Mouse (Mus musculus): ENCODE measurements around the gene Klhl8. TPM values are rescaled to one million over a fixed set of nuclear protein-coding genes. Genes with fewer than 3 reads are reported as not detected.

Klhl8 gene
- total RNA-seq, 1 experiment, result 12.0 TPM

DNA sequence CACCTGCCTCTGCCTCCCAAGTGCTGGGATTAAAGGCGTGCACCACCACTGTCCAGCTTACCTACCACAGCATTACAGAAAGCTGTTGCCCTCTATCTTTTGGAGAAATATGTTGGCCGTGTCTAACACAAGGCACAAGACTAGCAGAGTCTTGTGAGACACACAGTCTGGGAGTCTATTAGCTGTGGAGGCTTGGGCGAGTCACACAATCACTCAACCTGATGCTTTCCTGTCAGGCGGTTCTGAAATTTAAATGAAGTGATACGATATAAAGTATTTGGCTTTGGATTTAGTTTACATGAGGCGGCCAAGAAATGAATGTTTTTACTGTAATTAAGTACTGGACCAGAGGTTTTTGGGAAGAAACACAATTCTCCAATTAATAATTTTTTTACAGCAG lies 4.9 kb downstream of the Klhl8 start:
- Histone ChIP-seq H3K36me3 (ENCODE audit: control insufficient read depth, insufficient read depth, low read length, poor library complexity, severe bottlenecking) (no peaks in the 10 kb centered on the region), H3K4me3 (ENCODE audit: insufficient read depth in 1 of 2, low read depth in 1 of 2, low read length in 2 of 2, poor library complexity in 1 of 2, severe bottlenecking in 1 of 2) (no peak overlapping the region), H3K4me1 (ENCODE audit: control insufficient read depth in 2 of 2, insufficient read depth in 2 of 2, low read length in 2 of 2, poor library complexity in 1 of 2) (peaks cover 0 to 12% of the 10 kb centered on the region in 2 experiments; a peak in 1 of 4 replicates), H3K9me3 (ENCODE audit: control insufficient read depth, insufficient read depth, low read depth, low read length) (no peaks in the 10 kb centered on the region), H3K27ac (ENCODE audit: insufficient read depth, low read depth, low read length, poor library complexity, severe bottlenecking) (no peak overlapping the region), H3K9ac (ENCODE audit: insufficient read depth, low read depth, low read length, poor library complexity, severe bottlenecking) (no peak overlapping the region)
- DNase-seq (ENCODE audit: low read depth, low spot score), result no peak
- in situ Hi-C loops (cut with MboI; ENCODE audit: low sequenced_read_pairs in 2 of 2, unreplicated experiment in 2 of 2), result no loop called here
- TF ChIP-seq ZC3H11A (IDR thresholded peaks at IDR 0.05; ENCODE audit: borderline replicate concordance, low read depth, low read length), result no peak
- no peak for TF ChIP-seq MAFK (IDR thresholded peaks at IDR 0.05; ENCODE audit: insufficient read depth, low read depth, low read length)
- no peak for TF ChIP-seq CHD2 (IDR thresholded peaks at IDR 0.05; ENCODE audit: low read depth, low read length)
- no peak for TF ChIP-seq ZNF384 (IDR thresholded peaks at IDR 0.05; ENCODE audit: low read depth, low read length)
- no peak for TF ChIP-seq HCFC1 (IDR thresholded peaks at IDR 0.05; ENCODE audit: borderline replicate concordance, insufficient read depth, low read length)

DNA sequence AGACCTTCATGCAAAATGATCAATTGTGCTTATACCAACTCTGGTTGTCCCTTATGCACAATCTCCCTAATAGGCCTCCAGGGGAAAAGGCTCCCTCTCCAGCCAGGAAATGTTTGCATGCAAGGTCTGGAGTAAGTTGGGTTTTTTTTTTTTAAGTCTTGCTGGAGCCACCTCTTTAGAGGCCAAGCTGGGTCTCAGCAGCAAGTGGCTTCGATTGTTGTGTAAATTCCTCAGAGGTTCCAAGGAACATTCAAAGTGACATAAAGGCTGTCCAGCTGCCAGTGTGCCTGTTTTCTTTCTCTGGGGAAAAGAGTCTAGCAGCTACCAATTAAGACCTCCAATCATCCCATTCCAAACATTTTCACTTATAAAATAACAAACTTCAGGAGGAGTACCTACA lies 12.7 kb downstream of the Klhl8 start:
- Histone ChIP-seq H3K9me3 (ENCODE audit: control insufficient read depth, insufficient read depth, low read depth, low read length) (no peaks in the 10 kb centered on the region), H3K4me1 (ENCODE audit: control insufficient read depth in 2 of 2, insufficient read depth in 2 of 2, low read length in 2 of 2, poor library complexity in 1 of 2) (0 out of 4 replicates have a peak, but pooled peaks cover 0 to 12% of the 10 kb centered on the region in 2 experiments), H3K27ac (ENCODE audit: insufficient read depth, low read depth, low read length, poor library complexity, severe bottlenecking) (no peak overlapping the region), H3K9ac (ENCODE audit: insufficient read depth, low read depth, low read length, poor library complexity, severe bottlenecking) (no peak overlapping the region), H3K4me3 (ENCODE audit: insufficient read depth in 1 of 2, low read depth in 1 of 2, low read length in 2 of 2, poor library complexity in 1 of 2, severe bottlenecking in 1 of 2) (no peak overlapping the region), H3K36me3 (ENCODE audit: control insufficient read depth, insufficient read depth, low read length, poor library complexity, severe bottlenecking) (no peaks in the 10 kb centered on the region; the same call in 1 of the 2 replicates)
- in situ Hi-C loops (cut with MboI; ENCODE audit: low sequenced_read_pairs in 2 of 2, unreplicated experiment in 2 of 2), result no loop called here
- DNase-seq (ENCODE audit: low read depth, low spot score), result no peak
- no peak for TF ChIP-seq CHD2 (IDR thresholded peaks at IDR 0.05; ENCODE audit: low read depth, low read length)
- TF ChIP-seq ZNF384 (IDR thresholded peaks at IDR 0.05; ENCODE audit: low read depth, low read length), result peak; percentile 85; the same call in 1 of the 2 replicates
- no peak for TF ChIP-seq ZC3H11A (IDR thresholded peaks at IDR 0.05; ENCODE audit: borderline replicate concordance, low read depth, low read length)
- TF ChIP-seq HCFC1 (IDR thresholded peaks at IDR 0.05; ENCODE audit: borderline replicate concordance, insufficient read depth, low read length), result no peak
- no peak for TF ChIP-seq MAFK (IDR thresholded peaks at IDR 0.05; ENCODE audit: insufficient read depth, low read depth, low read length)

DNA sequence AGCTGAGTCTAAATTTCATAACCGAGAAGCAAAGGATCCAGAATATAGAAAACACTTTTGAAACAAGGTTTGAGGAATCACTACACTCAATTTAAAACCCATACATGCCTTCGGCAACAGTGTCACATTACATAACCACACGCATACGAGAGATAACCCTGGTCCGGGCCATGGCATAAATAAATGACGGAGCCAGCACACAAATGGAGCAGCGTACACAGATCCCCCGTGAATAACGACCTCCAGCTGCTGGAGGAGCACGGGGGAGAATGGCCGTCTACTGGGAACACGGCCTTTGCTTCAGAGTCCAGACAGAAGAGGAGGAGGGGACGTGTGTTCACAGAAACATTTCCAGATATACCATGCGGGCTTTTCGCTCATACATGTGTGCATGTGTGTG lies 21.3 kb downstream of the Klhl8 start:
- H3K27ac ChIP-seq (ENCODE audit: insufficient read depth, low read depth, low read length, poor library complexity, severe bottlenecking), result no peak overlapping the region
- in situ Hi-C loops (cut with MboI; ENCODE audit: low sequenced_read_pairs in 2 of 2, unreplicated experiment in 2 of 2), result no loop called here
- H3K36me3 ChIP-seq (ENCODE audit: control insufficient read depth, insufficient read depth, low read length, poor library complexity, severe bottlenecking), result peaks cover 7% of the 10 kb centered on the region
- no peaks in the 10 kb centered on the region for H3K4me1 ChIP-seq (ENCODE audit: control insufficient read depth in 2 of 2, insufficient read depth in 2 of 2, low read length in 2 of 2, poor library complexity in 1 of 2)
- no peak overlapping the region for H3K9ac ChIP-seq (ENCODE audit: insufficient read depth, low read depth, low read length, poor library complexity, severe bottlenecking)
- no peak overlapping the region for H3K4me3 ChIP-seq (ENCODE audit: insufficient read depth in 1 of 2, low read depth in 1 of 2, low read length in 2 of 2, poor library complexity in 1 of 2, severe bottlenecking in 1 of 2)
- no peaks in the 10 kb centered on the region for H3K9me3 ChIP-seq (ENCODE audit: control insufficient read depth, insufficient read depth, low read depth, low read length)
- DNase-seq (ENCODE audit: low read depth, low spot score), result no peak
- TF ChIP-seq MAFK (IDR thresholded peaks at IDR 0.05; ENCODE audit: insufficient read depth, low read depth, low read length) (no peak), CHD2 (IDR thresholded peaks at IDR 0.05; ENCODE audit: low read depth, low read length) (no peak), ZNF384 (IDR thresholded peaks at IDR 0.05; ENCODE audit: low read depth, low read length) (no peak), HCFC1 (IDR thresholded peaks at IDR 0.05; ENCODE audit: borderline replicate concordance, insufficient read depth, low read length) (no peak), ZC3H11A (IDR thresholded peaks at IDR 0.05; ENCODE audit: borderline replicate concordance, low read depth, low read length) (no peak)

DNA sequence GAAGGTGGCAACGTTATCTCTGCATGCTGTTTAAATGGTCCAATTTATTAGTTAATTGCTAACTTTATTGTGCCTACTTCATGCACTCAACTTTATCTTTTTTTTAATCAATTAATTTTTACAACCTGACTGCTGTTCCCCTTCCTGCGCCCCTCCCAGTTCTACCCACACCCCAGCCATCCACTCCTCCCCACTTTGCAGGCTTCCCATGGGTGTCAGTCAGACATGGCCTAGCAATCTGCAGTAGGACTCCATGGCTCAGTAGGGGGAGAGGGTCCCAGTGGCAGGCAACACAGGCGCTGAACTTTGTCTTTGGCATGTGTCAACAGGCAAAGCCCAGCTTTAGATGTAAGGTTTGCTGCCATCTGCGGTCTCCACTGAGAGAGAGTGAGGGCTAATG lies 47.3 kb downstream of the Klhl8 start:
- H3K4me3 ChIP-seq (ENCODE audit: insufficient read depth in 1 of 2, low read depth in 1 of 2, low read length in 2 of 2, poor library complexity in 1 of 2, severe bottlenecking in 1 of 2), result no peak overlapping the region
- no peaks in the 10 kb centered on the region for H3K9me3 ChIP-seq (ENCODE audit: control insufficient read depth, insufficient read depth, low read depth, low read length)

More for the DNA sequence above, 47.3 kb downstream of the Klhl8 start:
- H3K36me3 ChIP-seq (ENCODE audit: control insufficient read depth, insufficient read depth, low read length, poor library complexity, severe bottlenecking), result peaks cover 30% of the 10 kb centered on the region; the same call in 1 of the 2 replicates
- DNase-seq (ENCODE audit: low read depth, low spot score), result no peak
- no peak overlapping the region for H3K27ac ChIP-seq (ENCODE audit: insufficient read depth, low read depth, low read length, poor library complexity, severe bottlenecking)
- no peaks in the 10 kb centered on the region for H3K4me1 ChIP-seq (ENCODE audit: control insufficient read depth in 2 of 2, insufficient read depth in 2 of 2, low read length in 2 of 2, poor library complexity in 1 of 2)
- TF ChIP-seq ZNF384 (IDR thresholded peaks at IDR 0.05; ENCODE audit: low read depth, low read length) (no peak), ZC3H11A (IDR thresholded peaks at IDR 0.05; ENCODE audit: borderline replicate concordance, low read depth, low read length) (no peak), HCFC1 (IDR thresholded peaks at IDR 0.05; ENCODE audit: borderline replicate concordance, insufficient read depth, low read length) (no peak), MAFK (IDR thresholded peaks at IDR 0.05; ENCODE audit: insufficient read depth, low read depth, low read length) (no peak), CHD2 (IDR thresholded peaks at IDR 0.05; ENCODE audit: low read depth, low read length) (no peak)
- in situ Hi-C loops (cut with MboI; ENCODE audit: low sequenced_read_pairs in 2 of 2, unreplicated experiment in 2 of 2), result no loop called here
- H3K9ac ChIP-seq (ENCODE audit: insufficient read depth, low read depth, low read length, poor library complexity, severe bottlenecking), result no peak overlapping the region

All from ES-E14 (cell line).